Mouse (Mus musculus): ENCODE results near the gene Fhad1. TPM values are rescaled to one million over a fixed set of nuclear protein-coding genes. Genes with fewer than 3 reads are reported as not detected.
"Not testable (repeated sequence)": the region's sequence is repeated elsewhere in the genome, so short reads cannot be mapped to it uniquely, and the experiment has no call there.

Fhad1 gene
- polyA plus RNA-seq (2012; rRNA removed), result 1.9 and 2.4 TPM in 2 replicates

DNA sequence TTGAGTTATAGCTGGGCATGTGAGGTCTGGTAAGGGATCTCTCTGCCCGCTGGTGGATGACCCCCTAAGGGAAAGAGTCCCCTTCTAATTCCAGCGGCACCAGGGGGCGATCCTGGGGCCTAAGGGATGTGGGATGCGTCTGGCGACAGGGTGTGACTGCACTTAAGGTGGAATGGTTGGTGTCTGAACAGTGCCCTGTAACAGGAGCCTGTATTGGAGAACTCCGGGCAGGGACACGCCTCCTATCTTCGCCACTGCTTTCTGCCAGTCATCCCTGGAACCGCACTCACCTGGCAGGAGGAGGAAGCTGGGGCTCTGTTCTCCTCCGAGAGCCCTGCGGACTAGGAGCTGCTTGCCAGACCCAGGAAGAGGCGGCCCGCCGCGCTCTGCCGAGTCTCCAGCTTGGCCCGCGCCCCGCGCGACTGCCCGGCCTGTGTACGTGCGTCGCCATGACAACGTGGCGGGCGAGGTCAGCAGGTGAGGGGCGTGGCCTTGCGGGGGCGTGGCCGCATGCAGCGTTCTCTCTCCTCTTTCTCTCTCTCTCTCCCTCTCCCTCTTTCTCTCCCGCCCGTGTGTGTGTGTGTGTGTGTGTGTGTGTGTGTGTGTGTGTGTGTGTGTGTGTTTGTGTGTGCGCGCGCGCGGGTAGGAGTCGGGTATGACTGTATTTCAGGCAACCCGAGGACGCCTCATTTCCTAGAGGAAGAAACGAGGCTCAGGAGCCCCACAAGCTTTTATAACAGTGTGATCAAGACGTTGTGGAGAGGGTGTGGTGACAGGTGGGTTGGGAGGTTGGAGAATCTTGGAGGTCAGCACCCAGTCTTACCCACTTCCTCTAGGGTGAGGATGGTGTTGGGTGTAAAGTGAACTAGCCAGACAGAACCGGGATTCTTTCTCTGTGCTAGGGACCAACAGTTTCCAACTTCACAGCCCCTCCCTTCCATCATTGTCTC lies at the start of gene Fhad1:
Gene Fhad1, minus strand, starts transcription at position 424 of the 950 bp plus-strand sequence.
- peak; percentile 20 for DNase-seq (ENCODE audit: low read depth)

DNA sequence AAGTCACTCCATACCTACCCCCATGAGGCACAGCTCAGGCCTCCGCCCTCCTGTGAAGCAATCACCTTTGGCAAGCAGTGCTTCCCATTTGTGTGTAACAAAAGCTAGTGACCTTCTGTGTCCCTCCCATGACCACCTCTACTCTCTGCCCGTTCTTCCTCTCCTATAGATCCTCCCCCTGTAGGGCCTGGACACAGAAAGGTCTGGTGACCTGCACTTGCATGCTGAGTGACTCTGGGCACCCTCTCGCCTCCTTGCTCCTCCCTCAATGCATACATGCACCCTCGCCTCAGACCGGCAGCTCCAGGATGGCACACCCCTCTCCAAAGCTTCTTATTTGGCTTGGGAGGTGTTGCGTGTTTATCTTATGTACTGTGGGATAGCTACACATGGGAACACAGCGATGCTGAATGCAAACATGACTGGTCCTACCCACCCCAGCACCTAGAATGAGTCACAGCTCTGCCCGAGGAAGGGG lies 48.2 kb upstream of the Fhad1 start:
- DNase-seq (ENCODE audit: low read depth), result no peak

DNA sequence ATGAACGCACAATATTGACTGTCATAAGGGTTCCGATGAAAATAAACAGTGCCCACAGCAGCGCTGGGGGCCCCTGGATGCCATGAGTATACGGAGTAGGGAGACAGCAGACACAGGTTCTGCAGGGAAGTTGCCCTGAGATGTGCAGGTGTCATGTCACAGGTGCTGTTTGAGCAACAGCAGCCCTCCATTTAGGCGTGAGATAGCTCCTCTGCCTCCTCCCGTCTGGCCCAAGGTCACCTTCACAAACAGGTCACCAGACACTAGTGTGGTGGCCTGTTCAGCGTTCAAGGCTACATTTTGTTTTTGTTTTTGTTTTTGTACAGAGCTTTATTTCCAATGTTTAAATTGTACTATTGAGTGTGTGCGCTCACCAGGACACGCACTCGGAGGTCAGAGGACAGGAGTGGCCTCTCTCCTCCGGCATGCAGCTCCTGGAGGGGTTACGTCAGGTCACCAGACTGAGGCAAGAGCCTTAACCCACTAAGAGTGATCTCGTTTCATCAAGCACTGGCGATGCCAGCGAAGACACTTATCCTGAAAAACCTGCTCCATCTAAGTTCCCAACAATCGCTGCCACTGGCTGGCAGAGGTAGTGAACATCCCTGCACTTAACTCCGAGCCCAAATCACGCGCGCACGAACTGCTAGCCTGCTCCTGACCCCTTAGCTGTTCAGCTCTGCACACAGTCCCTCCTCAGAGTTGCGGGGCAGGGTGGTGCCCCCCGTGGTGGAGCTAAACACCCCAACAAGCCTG lies 46.8 kb upstream of the Fhad1 start:
- DNase-seq (ENCODE audit: low read depth), result no peak

DNA sequence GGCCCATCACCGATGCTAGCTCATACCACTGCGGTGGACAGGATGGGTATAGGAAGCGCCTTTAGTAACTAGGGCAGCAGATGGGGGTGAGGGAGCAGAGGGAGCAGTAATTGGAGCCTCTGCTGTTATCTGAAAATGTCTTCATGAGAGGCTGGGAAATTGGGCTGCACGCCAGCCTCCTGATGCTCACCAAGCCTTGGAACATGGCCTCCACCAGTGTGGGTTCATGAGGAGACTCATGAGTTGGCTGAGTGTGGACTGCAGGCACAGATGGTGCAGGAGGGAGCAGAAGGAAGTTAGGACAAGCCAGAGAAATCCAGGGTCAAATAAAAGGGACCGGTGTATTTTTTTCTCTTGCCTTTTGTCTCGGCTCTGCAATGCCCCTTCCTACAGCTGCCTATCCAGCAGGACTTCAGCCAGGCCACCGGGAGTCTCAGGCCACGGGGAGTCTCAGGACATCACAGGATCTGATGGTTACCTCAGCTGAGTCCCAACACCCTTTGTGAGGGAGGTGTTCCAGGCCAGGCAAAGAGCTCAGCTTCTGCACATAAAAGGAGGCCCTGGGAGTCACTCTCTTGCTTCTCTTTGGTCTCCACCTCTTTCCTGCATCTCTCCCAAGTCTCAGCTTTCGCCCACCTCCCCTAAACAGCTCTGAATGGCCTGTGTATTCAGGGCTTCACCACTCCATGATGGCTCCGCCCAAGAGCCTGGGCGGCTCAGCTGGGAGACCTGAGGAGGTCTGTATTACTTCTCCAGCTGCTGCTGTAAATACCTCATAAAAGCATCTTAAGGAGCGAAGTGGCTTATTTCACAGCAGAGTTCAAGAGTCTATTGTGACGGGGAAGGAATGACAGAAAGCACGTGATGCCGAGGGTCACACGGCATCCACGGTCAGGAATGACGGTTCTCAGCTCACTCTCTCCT lies 45.8 kb upstream of the Fhad1 start:
- no peak for DNase-seq (ENCODE audit: low read depth)

DNA sequence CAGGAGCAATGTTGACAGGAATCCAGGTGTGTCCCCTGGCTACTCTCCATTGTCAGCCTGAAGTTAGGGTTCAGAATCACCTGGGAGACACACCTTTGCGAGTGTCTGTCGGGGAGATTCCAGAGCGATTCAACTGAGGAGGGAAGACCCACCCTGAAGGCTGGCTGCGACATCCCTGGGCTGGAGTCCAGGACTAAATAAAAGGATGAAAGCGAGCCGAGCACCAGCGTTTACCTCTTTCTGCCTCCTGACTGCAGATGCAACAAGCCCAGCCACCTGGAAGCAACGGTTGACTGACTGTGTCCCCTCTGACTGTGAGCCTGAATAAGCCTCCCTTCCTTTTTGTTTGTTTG lies 44.9 kb upstream of the Fhad1 start:
- no peak for DNase-seq (ENCODE audit: low read depth)

DNA sequence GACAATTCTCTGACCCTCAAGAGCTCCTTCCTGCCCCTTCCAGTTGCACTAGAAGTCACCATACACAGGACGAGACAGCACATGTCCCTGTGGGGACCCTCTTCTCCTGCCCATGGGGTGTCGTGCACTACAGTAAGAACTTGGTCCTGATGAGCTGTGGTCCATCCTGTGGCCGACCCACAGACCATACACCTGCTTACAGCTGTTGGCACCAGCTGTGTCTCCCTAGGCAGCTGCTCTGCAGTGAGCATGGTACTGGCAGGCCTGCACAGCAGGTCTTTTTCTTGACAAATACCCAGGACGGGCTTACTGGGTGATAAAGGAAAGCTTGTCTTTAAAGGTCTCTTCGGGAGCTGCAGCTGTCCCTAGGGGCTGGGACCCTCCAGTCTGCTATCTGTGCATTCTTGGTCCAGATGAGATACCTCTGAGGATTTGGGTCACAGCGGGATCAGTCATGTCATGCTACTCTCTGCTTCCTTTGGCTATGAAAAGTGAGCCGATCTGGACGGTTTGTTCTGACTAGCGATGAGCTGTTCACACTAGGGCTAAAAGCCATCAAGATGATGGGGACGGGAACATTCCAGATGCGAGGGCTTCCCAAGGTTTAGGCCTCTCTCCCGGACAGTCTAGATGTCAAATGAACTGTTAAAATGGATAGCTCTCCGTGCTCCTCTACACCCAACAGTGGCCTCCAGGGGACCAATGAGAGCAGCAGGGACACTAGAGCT lies 44.4 kb upstream of the Fhad1 start:
- no peak for DNase-seq (ENCODE audit: low read depth)

DNA sequence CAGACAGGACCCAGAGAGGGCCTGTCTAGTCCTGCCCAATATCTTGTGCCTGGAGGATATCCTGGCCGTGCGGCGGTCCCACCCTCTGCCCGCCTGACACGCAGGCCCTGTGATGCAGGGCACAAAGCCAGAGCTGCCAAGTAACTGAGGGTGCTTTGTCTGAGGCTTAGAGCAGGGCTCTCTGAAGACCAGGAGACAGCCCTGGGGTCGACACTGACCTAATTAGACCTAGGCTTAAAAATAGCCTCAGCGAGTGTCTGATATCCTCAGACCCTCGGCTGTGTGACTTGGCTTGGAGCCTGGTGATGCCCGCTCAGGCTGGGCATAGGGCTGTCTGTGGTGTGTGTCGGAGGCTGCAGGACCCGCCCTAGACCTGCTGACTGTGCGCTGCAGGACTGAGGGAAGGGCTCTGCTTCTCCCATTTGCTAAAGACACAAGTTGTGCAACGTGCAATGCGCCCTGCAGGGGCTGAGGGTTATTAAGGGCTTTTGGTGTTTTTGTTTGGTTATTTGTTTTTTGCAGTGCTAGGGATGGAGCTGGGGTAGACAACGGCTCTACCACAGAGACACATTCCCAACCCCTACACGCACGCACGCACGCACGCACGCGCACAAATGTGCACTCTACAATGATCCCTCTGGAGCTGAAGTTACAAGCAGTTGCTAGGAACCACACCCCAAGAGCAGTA lies 42.8 kb upstream of the Fhad1 start:
- no peak for DNase-seq (ENCODE audit: low read depth)

DNA sequence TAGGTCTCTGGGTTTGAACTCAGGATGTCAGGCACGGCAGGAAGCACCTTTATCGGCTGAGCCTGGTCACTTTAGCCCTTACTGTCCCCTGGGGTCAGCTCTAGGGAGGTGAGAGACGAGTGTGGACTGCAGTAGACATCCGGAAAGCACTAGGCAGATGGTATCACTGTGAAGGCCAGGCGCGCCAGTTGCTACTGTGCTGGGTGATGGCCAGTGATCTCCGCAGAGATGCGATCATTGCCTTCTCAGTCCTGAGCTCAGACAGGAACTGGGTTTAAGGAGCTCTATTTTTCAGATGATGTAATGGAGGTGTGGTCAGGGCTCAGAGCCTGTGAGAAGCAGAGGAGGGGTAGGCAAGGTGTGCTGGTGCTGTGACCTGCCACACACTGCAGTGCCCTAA lies 40.7 kb upstream of the Fhad1 start:
- DNase-seq (ENCODE audit: low read depth), result no peak

DNA sequence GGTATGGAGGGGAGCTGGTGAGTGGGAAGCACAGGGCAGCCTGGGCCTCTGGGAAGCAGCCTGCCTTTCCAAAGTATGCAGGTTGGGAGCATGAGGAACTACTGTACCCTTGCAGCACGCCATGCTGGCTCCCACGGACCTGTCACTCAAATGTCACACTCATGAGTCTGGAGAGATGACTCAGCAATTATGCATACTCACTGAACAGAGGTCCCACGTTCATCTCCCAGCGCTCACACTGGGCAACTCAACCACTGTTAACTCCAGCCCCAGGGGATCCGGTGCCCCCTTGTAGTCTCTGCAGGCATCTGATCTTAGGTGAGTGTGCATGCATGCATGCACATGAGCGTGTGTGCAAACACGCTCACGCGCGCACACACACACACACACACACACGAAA lies 39.7 kb upstream of the Fhad1 start:
- no peak for DNase-seq (ENCODE audit: low read depth)

DNA sequence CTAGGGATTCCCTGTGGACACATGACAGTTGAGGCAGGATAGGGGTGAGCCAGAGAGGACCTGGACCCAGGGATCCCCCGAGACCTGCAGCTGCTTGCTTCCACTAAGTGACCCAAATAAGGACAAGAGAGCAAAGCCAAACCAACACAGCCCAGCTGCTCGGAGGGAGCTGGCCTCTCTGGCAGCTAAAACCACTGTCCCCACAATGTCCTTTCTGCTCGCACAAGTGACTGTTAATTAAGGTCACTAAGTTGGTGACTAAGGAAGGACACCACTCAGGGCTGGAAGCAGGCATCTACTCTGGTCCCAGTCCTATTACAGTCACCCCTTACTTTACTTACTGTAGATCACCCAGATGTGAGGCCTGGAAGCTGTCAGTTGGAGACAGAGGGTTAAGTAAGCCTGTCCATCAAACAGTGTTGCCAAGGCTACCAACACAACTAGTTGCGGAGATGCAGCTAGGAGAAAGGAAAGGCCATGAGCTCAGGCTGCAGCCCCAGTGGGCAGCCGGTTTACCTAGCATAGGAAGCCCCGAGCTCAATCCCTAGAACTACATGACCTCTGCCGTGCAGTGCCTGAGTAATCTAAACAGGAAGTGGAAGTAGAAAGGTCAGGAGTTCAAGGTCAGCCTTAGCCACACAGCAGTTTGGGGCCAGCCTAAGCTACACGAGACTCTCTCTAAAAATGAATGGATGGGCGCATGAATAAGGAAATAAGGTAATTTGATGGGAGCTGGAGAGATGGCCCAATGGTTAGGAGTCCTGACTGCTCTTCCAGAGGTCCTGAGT lies 39.0 kb upstream of the Fhad1 start:
- no peak for DNase-seq (ENCODE audit: low read depth)

DNA sequence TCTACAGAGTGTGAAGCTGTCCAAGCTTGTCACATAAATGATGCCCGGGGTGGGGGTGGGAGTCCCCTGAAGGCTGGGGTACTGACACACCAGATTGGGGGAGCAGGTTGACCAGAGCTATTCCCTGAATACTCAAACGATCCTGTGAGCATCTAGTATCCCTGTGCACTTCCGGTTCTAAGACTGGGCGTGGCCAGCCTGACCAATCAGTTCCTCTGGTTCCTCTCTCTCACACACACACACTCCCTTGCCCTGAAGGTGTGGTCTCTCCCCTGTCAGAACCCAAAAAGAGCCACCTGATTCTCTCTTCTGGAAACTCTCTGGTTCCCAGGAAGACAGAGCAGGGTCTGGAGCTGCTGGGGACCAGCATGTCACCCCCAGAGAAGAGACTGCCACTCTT lies 38.4 kb upstream of the Fhad1 start:
- DNase-seq (ENCODE audit: low read depth), result no peak

DNA sequence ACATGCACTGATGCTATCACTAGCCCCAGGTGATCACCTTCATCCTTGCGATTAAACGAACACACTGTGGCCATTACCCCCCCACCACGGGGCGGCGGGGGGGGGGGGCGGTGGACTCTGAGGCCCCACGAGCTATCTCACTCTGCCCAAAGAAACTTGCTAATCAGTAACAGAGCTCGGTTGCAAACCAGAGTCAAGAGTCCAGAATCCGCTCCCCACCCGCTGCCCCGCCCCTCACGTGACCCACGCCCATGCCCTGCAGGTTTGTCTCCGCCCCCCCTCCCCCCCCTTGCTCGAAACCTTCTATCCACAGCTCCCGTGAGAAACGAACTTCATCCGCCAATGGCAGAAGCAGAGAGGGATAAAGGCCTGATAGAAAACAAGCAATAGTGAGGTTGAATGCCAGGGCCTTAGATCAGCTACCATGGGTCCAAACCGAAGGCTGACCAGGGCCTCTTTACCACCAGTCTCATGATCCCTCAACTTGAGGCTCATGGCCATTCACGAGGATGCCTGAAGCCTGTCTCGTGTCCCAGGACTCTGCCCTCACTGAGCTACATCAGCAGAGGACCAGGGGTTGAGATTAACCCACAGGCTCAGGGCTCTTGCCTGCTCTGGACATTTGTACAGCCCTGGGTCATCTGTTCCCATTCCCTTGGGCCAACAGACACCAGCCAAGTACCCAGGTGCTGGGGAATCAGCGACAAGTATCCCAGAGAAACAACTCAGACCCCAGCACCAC lies 37.7 kb upstream of the Fhad1 start:
- no peak for DNase-seq (ENCODE audit: low read depth)

DNA sequence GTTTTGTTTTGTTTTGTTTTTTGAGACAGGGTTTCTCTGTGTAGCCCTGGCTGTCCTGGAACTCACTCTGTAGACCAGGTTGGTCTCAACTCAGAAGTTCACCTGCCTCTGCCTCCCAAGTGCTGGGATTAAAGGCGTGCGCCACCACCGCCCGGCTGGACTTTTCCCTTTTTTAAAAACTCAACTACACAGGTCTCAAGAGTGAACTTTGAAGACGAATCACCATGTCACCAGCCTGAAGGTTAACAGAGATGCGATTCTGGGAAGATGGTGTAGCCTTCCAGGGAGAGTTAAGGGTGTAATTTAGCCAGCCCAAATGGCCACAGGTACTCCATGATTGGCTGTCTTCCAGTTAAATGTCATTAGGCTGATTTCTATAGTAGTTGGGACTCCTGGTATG lies 37.0 kb upstream of the Fhad1 start:
- DNase-seq (ENCODE audit: low read depth), result not testable (repeated sequence)

DNA sequence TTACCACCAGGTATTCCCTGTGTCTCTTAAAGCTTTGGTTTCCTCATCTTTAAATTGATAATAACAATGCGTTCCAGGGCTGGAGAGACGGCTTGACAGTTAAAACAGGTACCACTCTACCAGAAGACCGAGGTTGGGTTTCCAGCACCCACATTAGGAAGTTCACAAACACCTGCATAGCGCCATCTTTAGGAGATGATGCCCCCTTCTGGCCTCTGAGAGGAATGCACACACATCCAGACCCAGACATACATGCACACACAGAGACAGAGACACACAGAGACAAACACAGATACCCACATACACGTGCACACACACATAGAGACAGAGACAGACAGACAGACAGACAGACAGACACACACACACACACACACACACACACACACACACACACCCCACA lies 35.1 kb upstream of the Fhad1 start:
- no peak for DNase-seq (ENCODE audit: low read depth)

DNA sequence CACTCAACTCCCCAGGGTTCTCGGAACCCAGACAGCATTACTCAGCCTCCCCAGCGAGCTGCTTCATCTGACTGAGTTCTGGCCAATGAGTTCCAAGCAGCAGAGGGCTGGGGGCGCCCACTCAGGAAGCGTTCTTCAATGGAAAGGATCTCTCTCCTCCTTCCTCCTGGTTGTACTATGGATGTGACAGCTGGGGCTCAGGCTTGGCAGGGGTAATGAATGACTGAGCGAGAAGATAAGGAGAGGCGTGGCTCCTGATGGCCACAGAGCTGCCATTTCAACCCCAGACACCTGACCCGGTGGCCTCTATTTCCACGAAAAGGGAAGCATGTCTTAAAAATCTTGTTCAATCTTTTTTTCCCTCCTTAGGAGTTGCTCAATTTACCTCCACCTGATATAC lies 33.5 kb upstream of the Fhad1 start:
- DNase-seq (ENCODE audit: low read depth), result no peak

DNA sequence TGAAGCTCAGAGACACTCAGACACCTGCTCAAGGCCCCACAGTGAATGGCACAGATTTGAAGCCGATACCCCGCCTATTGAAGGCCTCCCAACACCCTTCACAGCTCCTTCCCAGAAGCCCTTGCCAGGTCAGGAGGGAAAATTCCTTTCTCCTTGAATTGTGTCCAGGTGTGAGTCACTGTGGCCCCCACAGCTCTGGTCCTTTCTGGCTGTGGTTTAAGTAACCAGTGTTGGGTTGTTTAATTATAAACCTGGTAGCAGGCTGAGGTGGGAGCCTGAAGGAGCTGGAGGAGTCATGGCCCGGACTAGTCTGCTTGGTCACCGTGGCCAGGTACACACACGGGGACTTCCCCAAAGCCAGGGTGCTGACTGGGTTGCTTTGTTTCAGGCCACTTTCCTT lies 32.1 kb upstream of the Fhad1 start:
- DNase-seq (ENCODE audit: low read depth), result no peak

DNA sequence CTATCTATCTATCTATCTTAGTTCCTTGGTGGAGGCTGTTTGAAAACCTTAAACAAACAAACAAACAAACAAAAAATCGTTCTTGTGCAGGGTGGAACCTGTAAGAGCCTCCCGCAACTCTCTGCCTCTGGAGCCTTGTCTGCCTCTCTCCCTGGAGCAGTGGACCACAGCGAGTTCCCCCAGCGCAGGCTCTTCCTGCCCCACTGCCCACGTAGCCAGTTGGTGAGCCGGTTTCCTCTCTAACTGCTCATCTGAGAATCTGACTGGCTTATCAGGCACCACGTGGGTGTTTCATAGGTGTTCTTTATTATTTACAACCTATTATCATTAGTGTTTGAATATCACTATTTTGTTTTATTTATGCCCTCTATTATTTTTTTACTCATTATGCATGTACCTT lies 31.6 kb upstream of the Fhad1 start:
- no peak for DNase-seq (ENCODE audit: low read depth)

DNA sequence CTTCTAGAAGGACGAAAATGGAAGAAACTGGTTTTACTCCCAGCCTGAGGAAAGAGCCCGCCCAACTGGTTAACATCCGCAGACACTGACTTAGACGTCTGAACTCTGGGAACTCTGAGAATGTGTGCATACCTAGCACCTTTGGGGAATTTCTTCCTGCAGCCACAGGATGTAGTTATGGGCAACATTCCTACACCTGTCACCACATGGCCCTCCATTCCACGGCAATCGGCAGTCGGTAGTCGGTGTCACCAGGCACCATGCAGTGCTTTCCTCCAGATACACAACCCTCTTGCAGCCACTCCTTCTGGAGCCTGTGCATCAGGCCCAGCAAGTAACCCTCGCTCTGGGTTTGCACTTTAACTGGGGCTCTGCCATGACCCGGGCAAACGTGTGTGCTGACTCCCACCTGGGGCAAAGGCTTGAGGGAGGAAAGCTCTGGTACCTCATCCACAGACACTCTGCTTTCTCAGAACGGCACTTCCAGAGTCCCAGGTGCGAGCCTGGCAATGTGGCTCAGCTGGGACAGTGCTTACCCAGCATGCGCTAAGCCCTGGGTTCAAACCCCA lies 30.8 kb upstream of the Fhad1 start:
- no peak for DNase-seq (ENCODE audit: low read depth)

DNA sequence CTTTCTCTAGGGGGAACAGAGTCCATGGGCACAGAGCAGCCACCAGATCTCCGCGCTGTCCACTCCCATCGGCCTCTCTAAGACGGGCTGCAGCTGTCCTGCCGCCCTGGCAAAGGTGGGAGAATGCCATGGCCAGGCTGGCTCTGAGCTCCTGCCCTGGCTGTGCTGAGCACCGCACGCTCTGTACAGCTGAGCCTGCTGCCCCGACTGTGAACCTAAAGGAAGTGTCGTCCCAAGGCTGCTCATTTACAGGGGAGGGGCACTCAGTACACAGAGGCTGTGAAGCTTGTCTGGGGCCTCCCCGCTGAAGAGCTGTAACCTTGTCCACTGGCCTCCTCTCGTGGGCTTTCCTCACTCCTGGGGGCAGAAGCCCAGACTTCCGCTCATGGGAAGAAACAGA lies 29.6 kb upstream of the Fhad1 start:
- DNase-seq (ENCODE audit: low read depth), result no peak
